Mouse (Mus musculus): ENCODE measurements at regions not wholly inside any gene's neighbourhood (a gene's known extent, or its start where the extent isn't known, plus 50 kb on each side); places are given as distances from the start of the nearest gene placed in this dataset.

GRCm38 (mm10) chr10:67484091-67484745, 51.1 kb upstream of the Egr2 start:
- Histone ChIP-seq H3K36me3 (ENCODE audit: control insufficient read depth, insufficient read depth) (no peaks in the 10 kb centered on the region), H3K4me1 (ENCODE audit: control insufficient read depth, low read depth, low read length) (no peaks in the 10 kb centered on the region), H3K4me3 (ENCODE audit: low read depth, low read length) (no peak overlapping the region), H3K9me3 (replicated peaks; ENCODE audit: control insufficient read depth, low read length) (no peaks in the 10 kb centered on the region), H3K4me2 (ENCODE audit: low read depth, low read length) (no peak overlapping the region), H3K27ac (ENCODE audit: low read length) (no peak overlapping the region), H3K9ac (ENCODE audit: low read depth, low read length) (no peak overlapping the region), H3K27me3 (ENCODE audit: control insufficient read depth, insufficient read depth, low read depth, low read length) (no peaks in the 10 kb centered on the region)
- WGBS (ENCODE audit: insufficient replicate concordance) = 66% methylated on average over 3 of the region's 3 CpGs
- no peak for ATAC-seq (ENCODE audit: low read depth)

Data from liver, embryonic 16.5 days (tissue).